Mouse (Mus musculus) heart, embryonic 16.5 days (tissue): Measurements from ENCODE around the gene Arl8b. TPM values are rescaled to one million over a fixed set of nuclear protein-coding genes. Genes with fewer than 3 reads are reported as not detected.

Experiments used
- ATAC-seq: fragments of 200-750 bp; cut with Nextera tagmentation; replicated peaks from 2 replicates; pipeline ENCODE4 v1.8.0; 2017; ENCODE audit warnings: moderate number of reproducible peaks; ENCODE audit not compliant: insufficient read depth, low FRiP score; ENCODE audit errors: extremely low read depth
- H3K27ac ChIP-seq: fragments of 300-500 bp; sonication (generic); 2 replicates; pipeline ENCODE4 v1.5.1; 2014; ENCODE audit warnings: mild to moderate bottlenecking, low read length, control low read depth, moderate library complexity
- H3K27me3 ChIP-seq: fragments of 300-500 bp; sonication (generic); 2 replicates; pipeline ENCODE4 v1.6.1; 2014; ENCODE audit warnings: low read length, mixed read lengths; ENCODE audit not compliant: control insufficient read depth, insufficient read depth
- H3K36me3 ChIP-seq: fragments of 300-500 bp; sonication (generic); 2 replicates; pipeline ENCODE4 v1.6.1; 2014; ENCODE audit not compliant: control insufficient read depth, insufficient read depth
- H3K4me1 ChIP-seq: fragments of 300-500 bp; sonication (generic); 2 replicates; pipeline ENCODE4 v1.6.1; 2014; ENCODE audit warnings: low read length, mixed read lengths; ENCODE audit not compliant: control insufficient read depth, insufficient read depth
- H3K4me2 ChIP-seq: fragments of 300-500 bp; sonication (generic); 2 replicates; pipeline ENCODE4 v1.6.1; 2014; ENCODE audit warnings: low read depth, mild to moderate bottlenecking, control low read depth, low read length
- H3K4me3 ChIP-seq: fragments of 300-500 bp; sonication (generic); 2 replicates; pipeline ENCODE4 v1.5.1; 2014; ENCODE audit warnings: mild to moderate bottlenecking, control low read depth, low read length
- H3K9ac ChIP-seq: fragments of 300-500 bp; sonication (generic); 2 replicates; pipeline ENCODE4 v1.6.1; 2014; ENCODE audit warnings: low read length, control low read depth
- H3K9me3 ChIP-seq: fragments of 300-500 bp; sonication (generic); replicated peaks from 2 replicates; pipeline ENCODE4 v1.6.1; 2016; ENCODE audit warnings: low read length; ENCODE audit not compliant: control insufficient read depth
- WGBS: fragments of 180-500 bp; shearing (Covaris S2); extraction: QIAGEN DNeasy Blood & Tissue Kit; methylation state at CpG from one replicate; pipeline ENCODE4 v1.1.7; 2014; 5-methylcytosine and 5-hydroxymethylcytosine counted together
- polyA plus RNA-seq: library from polyadenylated mRNA; unstranded; fragments of >200 nt; fragmentation: Nextera tagmentation; extraction: Ambion mirVana; gene quantifications from 2 replicates; pipeline ENCODE4 v1.2.1, GENCODE M21; 2015

Gene Arl8b
- polyA plus RNA-seq, 1 experiment from 2014 or later = 72.5 TPM

- Histone ChIP-seq H3K36me3 (peaks cover 10% of the 10 kb centered on the region; the same call in 1 of the 2 replicates), H3K9ac (no peak overlapping the region), H3K4me3 (no peak overlapping the region), H3K9me3 (no peaks in the 10 kb centered on the region), H3K27ac (peak overlapping the region; percentile 57), H3K27me3 (no peaks in the 10 kb centered on the region), H3K4me1 (no peaks in the 10 kb centered on the region; the same call in 1 of the 2 replicates), H3K4me2 (no peak overlapping the region)
- 74% methylated on average over 16 of the region's 16 CpGs for WGBS
- peak; percentile 69 for ATAC-seq
These were observed 53.1 kb downstream of the Arl8b start for GRCm38 (mm10) chr6:108835765-108836691.

GRCm38 (mm10) chr6:108837081-108837480 lies 54.2 kb downstream of the Arl8b start:
- Histone ChIP-seq H3K9me3 (no peaks in the 10 kb centered on the region), H3K27me3 (no peaks in the 10 kb centered on the region), H3K27ac (no peak overlapping the region; the same call in 1 of the 2 replicates), H3K4me1 (no peaks in the 10 kb centered on the region; the same call in 1 of the 2 replicates), H3K9ac (no peak overlapping the region), H3K36me3 (peaks cover 12% of the 10 kb centered on the region; the same call in 1 of the 2 replicates), H3K4me3 (no peak overlapping the region), H3K4me2 (no peak overlapping the region)
- no peak for ATAC-seq
- 88% methylated on average over 4 of the region's 4 CpGs for WGBS

- H3K9ac ChIP-seq = no peak overlapping the region
- no peak for ATAC-seq
- no peak overlapping the region for H3K4me2 ChIP-seq
- peaks cover 14% of the 10 kb centered on the region for H3K36me3 ChIP-seq
- 78% methylated on average over 4 of the region's 4 CpGs for WGBS
- no peaks in the 10 kb centered on the region; the same call in 1 of the 2 replicates for H3K4me1 ChIP-seq
- H3K4me3 ChIP-seq = no peak overlapping the region
- peak overlapping the region; percentile 1; the same call in 1 of the 2 replicates for H3K27ac ChIP-seq
- H3K27me3 ChIP-seq = no peaks in the 10 kb centered on the region
- H3K9me3 ChIP-seq = no peaks in the 10 kb centered on the region
These were observed 55.1 kb downstream of the Arl8b start for GRCm38 (mm10) chr6:108837958-108838357.

- H3K27me3 ChIP-seq = no peaks in the 10 kb centered on the region
- no peaks in the 10 kb centered on the region for H3K9me3 ChIP-seq
- WGBS = 66% methylated on average over 4 of the region's 4 CpGs
- no peak overlapping the region for H3K4me2 ChIP-seq
- peaks cover 20% of the 10 kb centered on the region for H3K36me3 ChIP-seq
- H3K4me3 ChIP-seq = no peak overlapping the region
- no peak overlapping the region for H3K9ac ChIP-seq
- no peak for ATAC-seq
- H3K27ac ChIP-seq = no peak overlapping the region
- H3K4me1 ChIP-seq = no peaks in the 10 kb centered on the region; the same call in 1 of the 2 replicates
These were observed 56.5 kb downstream of the Arl8b start for GRCm38 (mm10) chr6:108839432-108839831.

GRCm38 (mm10) chr6:108840861-108841640 lies 58.2 kb downstream of the Arl8b start:
- Histone ChIP-seq H3K4me1 (no peaks in the 10 kb centered on the region), H3K27ac (no peak overlapping the region), H3K9ac (no peak overlapping the region), H3K27me3 (no peaks in the 10 kb centered on the region), H3K36me3 (peaks cover 20% of the 10 kb centered on the region), H3K9me3 (no peaks in the 10 kb centered on the region), H3K4me2 (no peak overlapping the region), H3K4me3 (no peak overlapping the region)
- no peak for ATAC-seq
- WGBS = 92% methylated on average over 8 of the region's 8 CpGs

GRCm38 (mm10) chr6:108843664-108844063 lies 60.8 kb downstream of the Arl8b start:
- H3K4me1 ChIP-seq = no peaks in the 10 kb centered on the region
- no peak overlapping the region for H3K4me3 ChIP-seq
- H3K9ac ChIP-seq = no peak overlapping the region
- no peak overlapping the region for H3K4me2 ChIP-seq
- ATAC-seq = no peak
- peaks cover 29% of the 10 kb centered on the region for H3K36me3 ChIP-seq
- no peaks in the 10 kb centered on the region for H3K27me3 ChIP-seq
- WGBS = 54% methylated on average over 1 of the region's 1 CpGs
- H3K27ac ChIP-seq = no peak overlapping the region
- no peaks in the 10 kb centered on the region for H3K9me3 ChIP-seq

- no peak overlapping the region for H3K4me2 ChIP-seq
- WGBS = 79% methylated on average over 3 of the region's 3 CpGs
- ATAC-seq = no peak
These were observed 61.2 kb downstream of the Arl8b start for GRCm38 (mm10) chr6:108844093-108844492.

GRCm38 (mm10) chr6:108844771-108845170 lies 61.9 kb downstream of the Arl8b start:
- Histone ChIP-seq H3K4me2 (no peak overlapping the region), H3K9ac (no peak overlapping the region), H3K4me1 (no peaks in the 10 kb centered on the region), H3K36me3 (peaks cover 28% of the 10 kb centered on the region), H3K27ac (no peak overlapping the region), H3K4me3 (no peak overlapping the region), H3K9me3 (no peaks in the 10 kb centered on the region), H3K27me3 (no peaks in the 10 kb centered on the region)
- WGBS = 90% methylated on average over 7 of the region's 7 CpGs
- no peak for ATAC-seq

More at GRCm38 (mm10) chr6:108844093-108844492, 61.2 kb downstream of the Arl8b start:
- no peaks in the 10 kb centered on the region for H3K27me3 ChIP-seq
- no peaks in the 10 kb centered on the region for H3K9me3 ChIP-seq
- no peaks in the 10 kb centered on the region for H3K4me1 ChIP-seq
- no peak overlapping the region for H3K27ac ChIP-seq
- no peak overlapping the region for H3K9ac ChIP-seq
- no peak overlapping the region for H3K4me3 ChIP-seq
- H3K36me3 ChIP-seq = peaks cover 30% of the 10 kb centered on the region
